ENCODE assay signal across 13 mouse cellular contexts in genomic region chr7:110772343-110772742, GRCm38 (mm10). TPM values are rescaled to one million over a fixed set of nuclear protein-coding genes. Genes with fewer than 3 reads are reported as not detected.
A peak's percentile ranks its signal among the peaks of the same experiment; 100 is the strongest.
DNase-seq lines count a peak whose midpoint lies in the region; ATAC-seq and TF ChIP-seq lines count a peak whose summit lies in the region.
"Had no signal": no experiment of that assay in that cellular context is flagged by ENCODE, and none has a peak within 500 bp of the region (broad histone marks: within the 10 kb centered on the region; RNA-seq: fewer than 3 reads in every experiment).

No protein-coding gene starts in this region.

- TF ChIP-seq CTCF in MEL (IDR thresholded peaks at IDR 0.05 in 2 of 3, conservative IDR thresholded peaks at IDR 0.05 in 1 of 3; ENCODE audit: control insufficient read depth in 1 of 3, insufficient read depth in 1 of 3, low read depth in 2 of 3, low read length in 3 of 3, poor library complexity in 1 of 3, severe bottlenecking in 1 of 3) = no peak

- no peaks in the 10 kb centered on the region for H3K9me3 ChIP-seq in heart, embryonic 10.5 days
- no peaks in the 10 kb centered on the region for H3K9me3 ChIP-seq in MEL (replicated peaks; ENCODE audit: insufficient read depth, low read length)
- H3K9me3 ChIP-seq in limb, embryonic 10.5 days (replicated peaks) = no peaks in the 10 kb centered on the region
- H3K9me3 ChIP-seq: intestine, embryonic 15.5 days; midbrain, embryonic 10.5 days had no signal

- TF ChIP-seq EP300 in MEL (IDR thresholded peaks at IDR 0.05; ENCODE audit: low read depth in 1 of 2, low read length in 2 of 2) = no peak

- 65% methylated on average over 3 of the region's 3 CpGs for WGBS in heart, embryonic 10.5 days
- 89% methylated on average over 3 of the region's 3 CpGs for WGBS in limb, embryonic 10.5 days

- H3K27me3 ChIP-seq in heart, embryonic 10.5 days (ENCODE audit: insufficient read depth, poor library complexity, severe bottlenecking) = peaks cover 33% of the 10 kb centered on the region
- H3K27me3 ChIP-seq in MEL (ENCODE audit: control insufficient read depth in 1 of 2, insufficient read depth in 2 of 2, low read length in 2 of 2) = no peaks in the 10 kb centered on the region
- H3K27me3 ChIP-seq in limb, embryonic 10.5 days (ENCODE audit: low read depth, poor library complexity, severe bottlenecking) = peaks cover 52% of the 10 kb centered on the region

- ATAC-seq in erythroblast, adult 5-6 weeks (replicated peaks; ENCODE audit: low FRiP score, poor library complexity, severe bottlenecking) = peak; percentile 27
- ATAC-seq: forebrain, embryonic 16.5 days; intestine, embryonic 15.5 days had no signal

- peak overlapping the region; percentile 78 for H3K27ac ChIP-seq in heart, embryonic 10.5 days
- peak overlapping the region; percentile 91 for H3K27ac ChIP-seq in MEL (ENCODE audit: control insufficient read depth, low read depth, low read length)
- H3K27ac ChIP-seq in limb, embryonic 10.5 days = no peak overlapping the region
- H3K27ac ChIP-seq: intestine, embryonic 15.5 days; midbrain, embryonic 10.5 days; stomach, postnatal 0 days had no signal

- H3K4me3 ChIP-seq in heart, embryonic 10.5 days = no peak overlapping the region
- no peak overlapping the region for H3K4me3 ChIP-seq in MEL (ENCODE audit: control insufficient read depth in 1 of 2, insufficient read depth in 1 of 2, low read depth in 2 of 2, low read length in 2 of 2)
- no peak overlapping the region for H3K4me3 ChIP-seq in limb, embryonic 10.5 days
- H3K4me3 ChIP-seq: intestine, embryonic 15.5 days; midbrain, embryonic 10.5 days had no signal

- intact Hi-C loops in heart, postnatal 36 days (cut with DNase I) = no loop called here

- H3K36me3 ChIP-seq in heart, embryonic 10.5 days = no peaks in the 10 kb centered on the region
- peaks cover 0 to 50% of the 10 kb centered on the region in 2 experiments; a peak in 2 of 4 replicates for H3K36me3 ChIP-seq in MEL (ENCODE audit: control insufficient read depth in 1 of 2, insufficient read depth in 2 of 2, low read length in 2 of 2)
- H3K36me3 ChIP-seq in limb, embryonic 10.5 days = no peaks in the 10 kb centered on the region
- H3K36me3 ChIP-seq: intestine, embryonic 15.5 days; midbrain, embryonic 10.5 days had no signal

- H3K79me2 ChIP-seq in MEL (ENCODE audit: control insufficient read depth, insufficient read depth, low read length, poor library complexity) = peaks cover 6% of the 10 kb centered on the region

- no peak for TF ChIP-seq RAD21 in MEL (IDR thresholded peaks at IDR 0.05; ENCODE audit: low read depth, low read length)

- no peak for DNase-seq in heart, embryonic 10.5 days (ENCODE audit: low spot score)
- no peak for DNase-seq in heart, postnatal 36 days
- no peak for DNase-seq in MEL (ENCODE audit: low read depth, low spot score)
- peak; percentile 57 to 85 for DNase-seq in kidney, postnatal 25 days
- no peak for DNase-seq in right cerebral cortex, adult 18-20 months
- DNase-seq in limb, embryonic 10.5 days (ENCODE audit: low spot score) = no peak
- DNase-seq in retina, embryonic 14.5 days (ENCODE audit: low spot score) = no peak
- DNase-seq: lung, embryonic 14.5 days had no signal

- H3K9ac ChIP-seq in MEL (ENCODE audit: control insufficient read depth, low read depth, low read length, poor library complexity, severe bottlenecking) = peak overlapping the region; percentile 71; the same call in 1 of the 2 replicates
- H3K9ac ChIP-seq: intestine, embryonic 15.5 days; lung, embryonic 14.5 days had no signal

- TF ChIP-seq POLR2A in MEL (IDR thresholded peaks at IDR 0.05; ENCODE audit: control insufficient read depth in 1 of 2, insufficient read depth in 1 of 2, low read depth in 1 of 2, low read length in 2 of 2, poor library complexity in 1 of 2) = no peak

- H3K4me1 ChIP-seq in heart, embryonic 10.5 days = peaks cover 72% of the 10 kb centered on the region
- peaks cover 15 to 46% of the 10 kb centered on the region in 2 experiments for H3K4me1 ChIP-seq in MEL (ENCODE audit: control insufficient read depth in 1 of 2, insufficient read depth in 2 of 2, low read length in 2 of 2)
- peaks cover 39% of the 10 kb centered on the region for H3K4me1 ChIP-seq in limb, embryonic 10.5 days

TF ChIP-seq in MEL, 35 proteins besides CTCF, POLR2A, EP300 and RAD21:
- TF ChIP-seq NRF1 (IDR thresholded peaks at IDR 0.05; ENCODE audit: insufficient read depth, low read depth, low read length, poor library complexity, severe bottlenecking) = no peak
- peak; percentile 12; the same call in 1 of the 2 replicates for TF ChIP-seq USF1 (IDR thresholded peaks at IDR 0.05; ENCODE audit: low read depth, low read length)
TF ChIP-seq in MEL: peak in this region for 1.

RNA-seq across cellular contexts. Expression of gene Ampd3, which starts 4.3 kb away (rescaled TPM):
- polyA plus RNA-seq in heart, embryonic 10.5 days (2016; fragmentation: Nextera tagmentation; extraction: Ambion mirVana) = 4.9 and 5.7 TPM in 2 replicates
- total RNA-seq in heart, postnatal 36 days (2021) = 10 to 100 TPM; 31.5 to 45.8 TPM
- 11.7 and 14.8 TPM in 2 replicates for total RNA-seq in MEL (2012; rRNA removed)
- 10 to 100 TPM in 1 of 2 experiments, not detected in 1; 22.3 TPM for polyA plus RNA-seq in MEL (2012; ENCODE audit: insufficient read depth in 1 of 2, insufficient read length in 2 of 2, low read depth in 1 of 2, low replicate concordance in 2 of 2, missing spikeins in 1 of 2)
- total RNA-seq in erythroblast, adult 5-6 weeks (2015; ENCODE audit: low replicate concordance) = 50.7 and 52.0 TPM in 2 replicates
- total RNA-seq in erythroblast, adult 5-6 weeks (2017; ENCODE audit: low replicate concordance) = 53.8 and 57.6 TPM in 2 replicates
- 1.0 and 1.9 TPM in 2 replicates for polyA plus RNA-seq in limb, embryonic 10.5 days (2016; fragmentation: Nextera tagmentation; extraction: Ambion mirVana)

Comparison
In these comparisons a context has a peak if more than half of its experiments do, and no peak if none do; other contexts are left out.
1. DNase-seq: peak in kidney, postnatal 25 days (2 of 2); none in heart, embryonic 10.5 days (single experiment), heart, postnatal 36 days (0 of 2), MEL (single experiment), right cerebral cortex, adult 18-20 months (single experiment), limb, embryonic 10.5 days (single experiment) and retina, embryonic 14.5 days (single experiment).